Comparison of ENCODE assay signal across 26 mouse cellular contexts in the genomic region with DNA sequence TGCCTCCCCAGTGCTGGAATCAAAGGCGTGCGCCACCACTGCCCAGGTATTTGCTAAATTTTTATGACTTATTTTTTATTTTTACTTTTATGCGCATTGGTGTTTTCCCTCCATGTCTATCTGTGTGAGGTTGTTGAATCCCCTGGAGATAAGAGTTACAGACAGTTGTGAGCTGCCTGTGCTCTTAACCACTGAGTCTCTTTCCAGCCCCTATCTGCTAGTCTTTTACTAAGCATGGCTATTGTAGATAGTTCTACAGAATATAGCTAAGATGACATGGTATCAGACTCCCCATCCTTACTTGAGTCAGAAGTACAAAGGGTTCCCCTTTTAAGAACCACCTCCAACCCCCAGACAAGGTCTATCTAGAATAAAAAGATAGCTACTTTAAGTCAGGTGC. TPM values are rescaled to one million over a fixed set of nuclear protein-coding genes. Genes with fewer than 3 reads are reported as not detected.
DNase-seq lines count a peak whose midpoint lies in the region; ATAC-seq and TF ChIP-seq lines count a peak whose summit lies in the region.
"Had no signal": no experiment of that assay in that cellular context is flagged by ENCODE, and none has a peak within 500 bp of the region (broad histone marks: within the 10 kb centered on the region; RNA-seq: fewer than 3 reads in every experiment).

No protein-coding gene starts in this region.

- no peak for TF ChIP-seq POLR2A in MEL (IDR thresholded peaks at IDR 0.05; ENCODE audit: control insufficient read depth in 1 of 2, insufficient read depth in 1 of 2, low read depth in 1 of 2, low read length in 2 of 2, poor library complexity in 1 of 2)

- TF ChIP-seq RAD21 in MEL (IDR thresholded peaks at IDR 0.05; ENCODE audit: low read depth, low read length) = no peak

- DNase-seq in heart, adult 11 months = peak; percentile 72
- no peak for DNase-seq in heart, postnatal 25 days (ENCODE audit: low spot score)
- peak; percentile 81 for DNase-seq in MEL (ENCODE audit: low read depth, low spot score)
- DNase-seq in layer of hippocampus, postnatal 10 days (ENCODE audit: low spot score in 2 of 2) = no peak
- DNase-seq: adrenal gland, adult 8-10 months; adrenal gland, postnatal 14 days; adrenal gland, postnatal 36 days; cerebellum, adult 11-12 months; cerebellum, adult 2 months; cerebellum, adult 9-10 months; cerebellum, postnatal 10 days; cerebellum, postnatal 25 days; embryo, embryonic 11 days had no signal

- no peak overlapping the region for H3K4me3 ChIP-seq in MEL (ENCODE audit: control insufficient read depth in 1 of 2, insufficient read depth in 1 of 2, low read depth in 2 of 2, low read length in 2 of 2)
- H3K4me3 ChIP-seq: embryonic facial prominence, embryonic 12.5 days; embryonic facial prominence, embryonic 15.5 days; erythroblast, embryonic 14.5 days; forebrain, embryonic 10.5 days; forebrain, embryonic 12.5 days had no signal

- H3K27me3 ChIP-seq in MEL (ENCODE audit: control insufficient read depth in 1 of 2, insufficient read depth in 2 of 2, low read length in 2 of 2) = no peaks in the 10 kb centered on the region
- H3K27me3 ChIP-seq: embryonic facial prominence, embryonic 12.5 days; embryonic facial prominence, embryonic 15.5 days; forebrain, embryonic 12.5 days; Patski had no signal

- H3K36me3 ChIP-seq in MEL (ENCODE audit: control insufficient read depth in 1 of 2, insufficient read depth in 2 of 2, low read length in 2 of 2) = peaks cover 36 to 65% of the 10 kb centered on the region in 2 experiments

- no peak for TF ChIP-seq CTCF in MEL (IDR thresholded peaks at IDR 0.05 in 2 of 3, conservative IDR thresholded peaks at IDR 0.05 in 1 of 3; ENCODE audit: control insufficient read depth in 1 of 3, insufficient read depth in 1 of 3, low read depth in 2 of 3, low read length in 3 of 3, poor library complexity in 1 of 3, severe bottlenecking in 1 of 3)

- H3K9ac ChIP-seq in MEL (ENCODE audit: control insufficient read depth, low read depth, low read length, poor library complexity, severe bottlenecking) = no peak overlapping the region
- H3K9ac ChIP-seq: embryonic facial prominence, embryonic 12.5 days; embryonic facial prominence, embryonic 15.5 days; forebrain, embryonic 12.5 days had no signal

- intact Hi-C loops in heart, postnatal 25 days (cut with DNase I) = no loop called here

- 0 out of 2 replicates have a peak, but pooled peaks have one; percentile 22 for ATAC-seq in common myeloid progenitor, adult 5-6 weeks (replicated peaks; ENCODE audit: low read depth, poor library complexity, severe bottlenecking)
- peak; percentile 85 for ATAC-seq in megakaryocyte-erythroid progenitor cell, adult 5-6 weeks (replicated peaks; ENCODE audit: low FRiP score, low TSS enrichment, poor library complexity, severe bottlenecking)
- no peak for ATAC-seq in frontal cortex, adult (ENCODE audit: low TSS enrichment)
- ATAC-seq: activated CD4-positive, CD25-positive, alpha-beta regulatory T cell, adult 4 months; forebrain, embryonic 14.5 days; forebrain, embryonic 16.5 days; Patski had no signal

- H3K79me2 ChIP-seq in MEL (ENCODE audit: control insufficient read depth, insufficient read depth, low read length, poor library complexity) = peaks cover 27% of the 10 kb centered on the region

- TF ChIP-seq EP300 in MEL (IDR thresholded peaks at IDR 0.05; ENCODE audit: low read depth in 1 of 2, low read length in 2 of 2) = peak; percentile 87 to 89

- peak overlapping the region; percentile 61 for H3K27ac ChIP-seq in MEL (ENCODE audit: control insufficient read depth, low read depth, low read length)
- H3K27ac ChIP-seq: embryonic facial prominence, embryonic 12.5 days; embryonic facial prominence, embryonic 15.5 days; forebrain, embryonic 10.5 days; forebrain, embryonic 12.5 days had no signal

- peaks cover 14 to 29% of the 10 kb centered on the region in 2 experiments for H3K4me1 ChIP-seq in MEL (ENCODE audit: control insufficient read depth in 1 of 2, insufficient read depth in 2 of 2, low read length in 2 of 2)
- H3K4me1 ChIP-seq: forebrain, embryonic 10.5 days had no signal

- no peaks in the 10 kb centered on the region for H3K9me3 ChIP-seq in MEL (replicated peaks; ENCODE audit: insufficient read depth, low read length)
- H3K9me3 ChIP-seq: embryonic facial prominence, embryonic 12.5 days; embryonic facial prominence, embryonic 15.5 days; forebrain, embryonic 10.5 days; forebrain, embryonic 12.5 days had no signal

TF ChIP-seq in MEL, 35 proteins besides CTCF, POLR2A, EP300 and RAD21 (continues in another document):
- TF ChIP-seq HCFC1 (IDR thresholded peaks at IDR 0.05; ENCODE audit: low read depth, low read length) = no peak
- TF ChIP-seq USF1 (IDR thresholded peaks at IDR 0.05; ENCODE audit: low read depth, low read length) = no peak
- TF ChIP-seq BHLHE40 (IDR thresholded peaks at IDR 0.05; ENCODE audit: borderline replicate concordance, low read depth, low read length) = peak; percentile 67; the same call in 1 of the 2 replicates
- peak; percentile 49; the same call in 1 of the 2 replicates for TF ChIP-seq SIN3A (IDR thresholded peaks at IDR 0.05; ENCODE audit: low read length)
- peak; percentile 87 for TF ChIP-seq TCF12 (IDR thresholded peaks at IDR 0.05; ENCODE audit: low read depth, low read length)
- TF ChIP-seq ZMIZ1 (IDR thresholded peaks at IDR 0.05; ENCODE audit: low read depth, low read length) = no peak
- TF ChIP-seq CHD1 (IDR thresholded peaks at IDR 0.05; ENCODE audit: low read depth, low read length) = no peak
- no peak for TF ChIP-seq CHD2 (IDR thresholded peaks at IDR 0.05; ENCODE audit: low read length)
- TF ChIP-seq RCOR1 (IDR thresholded peaks at IDR 0.05; ENCODE audit: low read depth, low read length) = peak; percentile 43; the same call in 1 of the 2 replicates
- peak; percentile 35; the same call in 1 of the 2 replicates for TF ChIP-seq MAFK (IDR thresholded peaks at IDR 0.05; ENCODE audit: borderline replicate concordance, low read depth, low read length)
- TF ChIP-seq ZKSCAN1 (IDR thresholded peaks at IDR 0.05; ENCODE audit: low read depth, low read length) = peak; percentile 35; the same call in 1 of the 2 replicates
- no peak for TF ChIP-seq ZNF384 (IDR thresholded peaks at IDR 0.05; ENCODE audit: low read depth, low read length)
- no peak for TF ChIP-seq E2F4 (IDR thresholded peaks at IDR 0.05; ENCODE audit: borderline replicate concordance, low read depth, low read length)
- no peak for TF ChIP-seq USF2 (IDR thresholded peaks at IDR 0.05; ENCODE audit: borderline replicate concordance in 1 of 2, insufficient read depth in 1 of 2, low read depth in 1 of 2, low read length in 2 of 2)
- TF ChIP-seq ETS1 (IDR thresholded peaks at IDR 0.05; ENCODE audit: low read depth, low read length) = peak; percentile 81; the same call in 1 of the 2 replicates
- no peak for TF ChIP-seq SMC3 (IDR thresholded peaks at IDR 0.05; ENCODE audit: low read depth, low read length)
- no peak for TF ChIP-seq ZC3H11A (IDR thresholded peaks at IDR 0.05; ENCODE audit: low read depth, low read length)
- TF ChIP-seq NELFE (IDR thresholded peaks at IDR 0.05; ENCODE audit: low read depth, low read length) = no peak
- no peak for TF ChIP-seq KAT2A (conservative IDR thresholded peaks at IDR 0.05; ENCODE audit: low read depth, low read length)
- TF ChIP-seq MAX (IDR thresholded peaks at IDR 0.05; ENCODE audit: low read length) = no peak
- TF ChIP-seq TBP (IDR thresholded peaks at IDR 0.05; ENCODE audit: low read depth, low read length) = no peak
- TF ChIP-seq POLR2AphosphoS5 (IDR thresholded peaks at IDR 0.05; ENCODE audit: borderline replicate concordance, low read depth, low read length) = no peak
- TF ChIP-seq MYC (IDR thresholded peaks at IDR 0.05; ENCODE audit: low read depth, low read length) = no peak; the same call in 1 of the 2 replicates
- no peak for TF ChIP-seq GABPA (IDR thresholded peaks at IDR 0.05; ENCODE audit: low read depth, low read length)
- TF ChIP-seq ELF1 (IDR thresholded peaks at IDR 0.05; ENCODE audit: low read depth, low read length) = no peak
- no peak for TF ChIP-seq NRF1 (IDR thresholded peaks at IDR 0.05; ENCODE audit: insufficient read depth, low read depth, low read length, poor library complexity, severe bottlenecking)
- no peak; the same call in 1 of the 2 replicates for TF ChIP-seq MAZ (IDR thresholded peaks at IDR 0.05; ENCODE audit: low read depth, low read length)
- 0 out of 2 replicates have a peak, but pooled peaks have one; percentile 34 for TF ChIP-seq MXI1 (IDR thresholded peaks at IDR 0.05; ENCODE audit: low read depth, low read length)
- no peak for TF ChIP-seq MEF2A (IDR thresholded peaks at IDR 0.05; ENCODE audit: extremely low read depth, insufficient replicate concordance, low read depth, low read length, poor library complexity, severe bottlenecking)
- no peak for TF ChIP-seq UBTF (IDR thresholded peaks at IDR 0.05; ENCODE audit: borderline replicate concordance, insufficient read depth, low read depth, low read length)
- TF ChIP-seq POLR2AphosphoS2 (IDR thresholded peaks at IDR 0.05; ENCODE audit: low read length) = no peak
- TF ChIP-seq MYB (IDR thresholded peaks at IDR 0.05; ENCODE audit: low read depth, low read length) = peak; percentile 55; the same call in 1 of the 2 replicates
- peak; percentile 89 for TF ChIP-seq GATA1 (IDR thresholded peaks at IDR 0.05; ENCODE audit: low read depth, low read length)

RNA-seq across cellular contexts. Expression of a gene that starts 9.0 kb away (rescaled TPM):
- total RNA-seq in heart, postnatal 25 days (2021) = 10 to 100 TPM; 13.4 to 15.4 TPM
- total RNA-seq in MEL (2012; rRNA removed) = 39.5 and 42.1 TPM in 2 replicates
- 100 to 1,000 TPM in 1 of 2 experiments, 10 to 100 TPM in 1; 73.7 to 353 TPM for polyA plus RNA-seq in MEL (2012; ENCODE audit: insufficient read depth in 1 of 2, insufficient read length in 2 of 2, low read depth in 1 of 2, low replicate concordance in 2 of 2, missing spikeins in 1 of 2)
- total RNA-seq in common myeloid progenitor, adult 5-6 weeks (2017) = 148 and 165 TPM in 2 replicates
- 185 and 203 TPM in 2 replicates for total RNA-seq in megakaryocyte-erythroid progenitor cell, adult 5-6 weeks (2014; fragmentation: Nextera tagmentation)
- 133 and 153 TPM in 2 replicates for total RNA-seq in megakaryocyte-erythroid progenitor cell, adult 5-6 weeks (2017)
- total RNA-seq in layer of hippocampus, postnatal 10 days (2021) = 10 to 100 TPM; 72.0 to 87.7 TPM

RNA-seq across cellular contexts. Expression of a gene that starts 28.3 kb away (rescaled TPM):
- total RNA-seq in heart, postnatal 25 days (2021) = 1 to 10 TPM; 1.1 to 1.2 TPM
- total RNA-seq in MEL (2012; rRNA removed) = not detected in 2 replicates
- not detected for polyA plus RNA-seq in MEL (2012; ENCODE audit: insufficient read depth in 1 of 2, insufficient read length in 2 of 2, low read depth in 1 of 2, low replicate concordance in 2 of 2, missing spikeins in 1 of 2)
- total RNA-seq in common myeloid progenitor, adult 5-6 weeks (2017) = not detected in 2 replicates
- total RNA-seq in megakaryocyte-erythroid progenitor cell, adult 5-6 weeks (2014; fragmentation: Nextera tagmentation) = not detected in 2 replicates
- total RNA-seq in megakaryocyte-erythroid progenitor cell, adult 5-6 weeks (2017) = not detected in 2 replicates
- 1 to 10 TPM in 1 of 2 experiments, under 1 TPM in 1; 0.45 to 1.0 TPM for total RNA-seq in layer of hippocampus, postnatal 10 days (2021)
- polyA plus RNA-seq: activated CD4-positive, CD25-positive, alpha-beta regulatory T cell, adult 4 months; C2C12; erythroblast, embryonic 14.5 days; Patski had no signal

Comparison
In these comparisons a context has a peak if more than half of its experiments do, and no peak if none do; other contexts are left out.
1. DNase-seq: peak in heart, adult 11 months (single experiment) and MEL (single experiment); none in heart, postnatal 25 days (single experiment) and layer of hippocampus, postnatal 10 days (0 of 2).